Mouse (Mus musculus): Measurements from ENCODE around the gene Adgre1.
"Not testable (repeated sequence)": the region's sequence is repeated elsewhere in the genome, so short reads cannot be mapped to it uniquely, and the experiment has no call there.

Adgre1 gene

DNA sequence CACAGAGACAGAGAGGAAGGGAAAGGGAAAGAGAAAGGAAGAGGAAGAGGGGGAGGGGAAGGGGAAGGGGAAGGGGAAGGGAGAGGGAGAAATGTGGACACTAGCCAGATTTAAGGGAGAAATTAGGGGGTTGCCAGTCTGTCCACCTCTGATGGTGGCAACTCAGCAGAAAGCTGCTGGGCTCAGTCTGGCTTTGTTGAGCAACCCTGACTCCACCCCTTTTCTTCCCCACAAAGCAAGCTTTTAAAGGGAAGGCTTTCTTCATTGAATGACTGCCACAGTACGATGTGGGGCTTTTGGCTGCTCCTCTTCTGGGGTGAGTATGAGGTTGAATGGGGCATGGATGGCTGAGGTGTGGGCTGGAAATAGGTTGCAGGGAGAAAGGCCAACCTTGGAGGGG, at the start of gene Adgre1:
Gene Adgre1, plus strand, starts transcription at position 251 of the 400 bp plus-strand sequence.
- DNase-seq (ENCODE audit: low spot score in 2 of 2): no peak

DNA sequence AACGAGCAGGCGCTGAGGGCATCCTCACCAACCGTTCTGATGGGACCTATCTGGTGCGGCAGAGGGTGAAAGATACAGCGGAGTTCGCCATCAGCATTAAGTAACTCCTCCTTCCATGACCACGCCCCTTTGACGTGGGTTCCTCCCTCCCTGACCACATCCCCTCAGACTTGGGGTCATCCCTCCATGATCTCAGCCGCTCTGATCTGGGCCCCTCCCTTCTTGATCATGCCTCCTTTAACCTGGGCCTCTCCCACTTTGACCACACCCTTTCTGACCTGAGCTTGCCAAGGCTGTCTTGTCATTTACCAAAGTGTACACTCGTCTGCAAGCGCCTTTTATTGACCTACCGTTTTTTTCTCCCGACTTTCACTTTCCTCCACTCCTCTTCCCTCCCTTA, 46.7 kb upstream of the Adgre1 start:
- no peak for DNase-seq (ENCODE audit: low spot score in 2 of 2)

DNA sequence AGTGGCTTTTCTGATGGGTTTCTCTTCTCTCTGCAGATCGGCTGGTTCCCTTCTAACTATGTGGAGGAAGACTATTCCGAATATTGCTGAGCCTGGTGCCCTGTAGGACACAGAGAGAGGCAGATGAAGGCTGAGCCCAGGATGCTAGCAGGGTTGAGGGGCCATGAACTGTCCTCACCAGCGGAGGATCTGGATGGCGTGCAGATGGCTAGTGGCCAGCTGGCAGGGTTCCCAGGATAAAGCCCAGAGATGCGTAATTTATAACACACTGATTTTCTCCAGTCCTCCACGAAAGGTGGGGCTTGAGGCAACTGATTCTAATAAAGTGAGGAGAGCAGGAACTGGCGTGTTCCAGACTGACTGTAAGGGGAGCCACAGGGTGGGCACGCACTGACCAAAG, 30.9 kb upstream of the Adgre1 start:
- no peak for DNase-seq (ENCODE audit: low spot score in 2 of 2)

DNA sequence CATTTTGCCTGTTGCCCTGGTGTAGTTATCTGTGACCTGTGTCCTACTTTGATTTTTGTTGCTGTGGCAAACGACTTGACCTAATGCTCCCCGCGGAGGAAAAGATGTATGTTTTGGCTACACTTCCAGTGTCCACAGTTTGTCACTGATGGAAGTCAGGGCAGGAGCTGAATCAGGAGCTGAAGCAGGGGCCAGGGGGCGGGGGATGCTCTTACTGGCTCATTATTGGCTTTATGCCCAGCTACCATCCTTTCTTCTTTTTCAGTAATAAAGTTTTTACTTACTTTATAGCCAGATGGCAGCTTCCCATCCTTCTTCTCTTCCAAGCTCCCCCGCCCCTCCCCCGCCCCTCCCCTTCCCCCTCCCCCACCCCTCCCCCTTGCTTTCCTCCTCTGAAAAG, 29.5 kb upstream of the Adgre1 start:
- DNase-seq (ENCODE audit: low spot score in 2 of 2): no peak

DNA sequence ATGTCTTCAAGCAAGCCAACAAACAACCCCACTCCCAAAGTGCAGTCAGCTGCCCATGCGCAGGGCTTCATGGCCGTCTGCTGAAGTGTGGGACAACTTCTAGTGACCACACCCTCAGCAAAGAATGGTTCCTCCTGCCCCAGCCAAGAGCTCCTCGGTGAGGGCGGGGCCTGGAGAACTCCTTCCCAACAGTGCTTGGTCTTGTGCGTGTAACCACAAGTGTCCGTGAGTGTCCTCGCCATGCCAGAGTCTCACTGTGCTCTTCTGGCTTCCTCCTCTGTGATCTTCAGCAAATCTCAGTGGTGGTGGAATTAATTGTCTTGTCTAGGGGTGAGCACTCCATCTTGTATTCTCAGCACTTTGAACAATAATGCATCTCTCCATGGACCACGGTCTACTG, 27.5 kb upstream of the Adgre1 start:
- no peak for DNase-seq (ENCODE audit: low spot score in 2 of 2)

DNA sequence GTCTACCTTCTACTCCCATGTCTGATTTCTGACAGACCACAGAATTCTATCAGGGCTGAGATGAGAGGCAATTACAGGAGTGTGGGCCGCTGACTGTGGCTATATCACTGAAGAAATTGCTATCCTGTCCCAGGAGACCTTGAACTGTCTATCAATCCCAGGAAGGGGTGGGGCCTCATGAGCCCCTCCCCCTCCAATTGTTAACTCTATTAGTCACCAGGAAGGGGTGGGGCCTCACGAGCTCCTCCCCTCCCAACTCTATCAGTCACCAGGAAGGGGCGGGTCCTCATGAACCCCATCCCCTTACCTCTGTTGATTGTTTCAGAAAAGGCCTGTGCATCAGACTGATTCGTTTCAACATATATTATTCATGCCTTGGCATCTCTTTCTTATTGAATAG, 26.2 kb upstream of the Adgre1 start:
- DNase-seq (ENCODE audit: low spot score in 2 of 2): no peak

DNA sequence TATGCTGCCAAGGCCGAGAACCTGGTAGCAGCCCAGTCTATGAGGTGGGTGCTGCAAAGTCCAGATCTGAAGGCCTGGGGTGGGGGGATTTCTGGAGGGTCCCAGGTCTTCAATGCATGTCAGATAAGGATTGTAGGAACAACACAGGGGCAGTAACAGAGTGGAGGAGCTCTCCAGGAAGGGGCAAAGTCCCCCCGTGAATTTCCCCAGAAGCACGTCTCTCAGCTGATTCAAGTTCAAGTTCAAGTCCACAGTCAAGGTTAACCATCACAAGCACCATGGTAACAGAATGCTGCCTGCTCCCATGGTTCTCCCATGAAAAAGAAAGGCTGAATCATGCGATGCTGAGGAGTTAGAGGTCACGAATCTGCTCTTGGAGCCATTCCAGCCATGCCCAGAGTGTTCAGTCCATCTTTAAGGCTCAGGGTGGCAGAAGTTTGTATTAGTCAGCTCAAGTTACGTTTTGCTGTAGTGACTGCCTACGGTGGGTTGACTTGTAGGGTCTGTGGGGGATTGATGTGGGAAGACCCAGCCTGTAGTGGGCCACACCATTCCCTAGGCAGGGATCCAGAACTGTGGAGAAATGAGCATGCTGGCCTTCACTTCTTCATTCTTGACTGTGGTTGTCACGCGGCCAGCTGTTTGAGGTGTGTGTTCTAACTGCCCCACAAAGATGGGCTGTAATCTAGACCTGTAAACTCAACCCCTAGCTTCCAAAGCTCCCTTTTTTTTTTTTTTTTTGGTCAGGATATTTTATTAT, 24.3 kb upstream of the Adgre1 start:
- no peak for DNase-seq (ENCODE audit: low spot score in 2 of 2)

DNA sequence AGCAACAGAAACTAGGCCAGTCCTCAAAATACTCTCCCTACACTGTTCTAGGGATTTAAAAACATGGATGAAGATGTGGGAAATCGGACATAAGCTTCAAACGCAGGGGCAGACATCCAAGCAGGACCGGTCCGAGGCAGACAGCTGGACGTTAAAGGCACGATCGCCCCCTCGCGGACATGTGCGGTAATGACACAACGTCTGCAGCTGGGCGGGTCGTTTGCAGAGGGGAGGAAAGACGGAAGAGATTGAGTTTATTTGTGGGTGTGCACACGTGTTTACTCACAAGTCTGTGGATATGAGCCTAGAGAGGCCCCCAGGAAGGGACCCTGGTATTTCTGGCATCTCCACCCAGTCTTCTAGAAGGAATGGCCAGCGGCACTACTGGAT, 23.7 kb upstream of the Adgre1 start:
- peak; percentile 70 to 85 for DNase-seq (ENCODE audit: low spot score in 2 of 2)

DNA sequence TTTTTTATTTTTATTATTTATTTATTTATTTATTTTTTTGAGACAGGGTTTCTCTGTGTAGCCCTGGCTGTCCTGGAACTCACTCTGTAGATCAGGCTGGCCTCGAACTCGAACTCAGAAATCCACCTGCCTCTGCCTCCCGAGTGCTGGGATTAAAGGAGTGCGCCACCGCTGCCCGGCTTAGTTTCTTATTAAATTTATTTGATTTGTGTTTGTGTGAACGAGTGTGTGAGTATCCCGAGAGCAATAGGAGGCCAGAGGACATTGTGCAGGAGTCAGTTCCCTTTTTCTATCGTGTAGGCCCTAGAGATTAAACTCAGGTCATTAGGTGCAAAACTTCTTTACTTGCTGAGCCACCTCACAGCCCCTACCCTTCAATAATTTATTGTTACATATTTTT, 23.3 kb upstream of the Adgre1 start:
- not testable (repeated sequence) for DNase-seq (ENCODE audit: low spot score in 2 of 2)

DNA sequence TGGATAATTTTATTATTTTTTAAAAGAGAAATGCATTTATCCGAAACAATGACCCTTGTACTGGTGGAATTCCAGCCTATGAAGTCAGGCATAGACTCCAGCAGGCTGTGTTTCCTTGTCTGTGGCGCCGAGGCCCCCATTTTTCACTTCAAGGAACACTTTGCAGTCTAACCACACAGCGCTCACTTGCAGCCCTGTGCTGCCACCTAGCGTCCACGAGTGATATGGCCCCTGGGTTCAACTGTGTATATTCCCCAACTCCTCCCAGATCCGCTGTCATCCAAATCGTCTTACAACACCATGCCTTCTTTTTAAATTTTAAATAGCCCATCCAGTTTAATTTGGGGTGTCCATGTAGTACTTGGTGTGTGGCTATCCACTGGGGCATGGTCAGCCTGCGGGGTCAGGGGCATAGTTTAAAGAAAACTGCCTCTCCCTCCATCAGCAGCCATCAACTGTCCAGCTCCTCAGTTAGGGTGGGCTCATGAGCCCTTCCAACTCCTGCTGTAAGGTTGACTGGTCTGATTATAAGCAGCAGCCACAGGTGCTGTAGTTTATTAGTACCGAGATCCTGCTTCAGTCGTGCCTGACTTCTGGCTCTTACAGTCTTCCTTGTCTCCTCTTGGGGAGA, 22.7 kb upstream of the Adgre1 start:
- DNase-seq (ENCODE audit: low spot score in 2 of 2): peak; percentile 64 to 82

DNA sequence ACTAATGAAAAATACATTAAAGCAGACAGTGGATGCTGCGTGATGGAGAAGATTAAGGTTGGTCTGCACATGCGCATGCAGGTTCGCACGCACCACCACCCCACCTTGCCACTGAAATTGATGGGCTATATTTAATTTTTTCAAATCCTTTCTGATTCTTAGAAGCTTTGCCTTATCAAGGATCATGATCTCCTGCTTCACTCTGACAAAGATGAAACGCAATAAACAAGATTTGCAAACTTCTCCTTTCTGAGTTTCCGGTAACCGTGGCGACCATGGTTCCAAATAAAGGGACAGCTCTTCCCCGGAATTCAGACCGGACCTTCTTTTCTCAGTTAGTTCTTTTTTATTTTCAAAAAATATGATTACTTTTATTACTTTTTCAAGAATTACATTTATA, 20.5 kb upstream of the Adgre1 start:
- DNase-seq (ENCODE audit: low spot score in 2 of 2): no peak

DNA sequence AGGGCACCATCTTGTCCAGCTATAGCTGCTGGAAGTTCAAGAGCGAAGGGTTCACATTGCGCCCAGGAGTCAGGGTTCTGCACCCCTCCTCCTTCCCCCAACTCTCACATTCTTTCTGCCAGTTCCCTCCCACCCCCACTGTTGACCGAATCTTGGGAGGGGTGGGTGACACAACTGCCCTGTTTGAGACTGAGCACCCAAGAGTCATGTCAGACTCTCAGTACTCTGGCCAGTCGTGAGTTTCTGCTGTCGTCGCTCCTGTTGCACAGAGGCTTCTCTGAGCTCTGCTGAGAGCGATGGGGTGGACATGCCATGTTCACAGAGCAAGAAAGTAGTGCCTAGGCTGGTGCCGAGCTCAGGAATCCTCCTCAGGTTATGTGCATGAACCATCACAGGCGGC, 19.2 kb upstream of the Adgre1 start:
- DNase-seq (ENCODE audit: low spot score in 2 of 2): no peak

DNA sequence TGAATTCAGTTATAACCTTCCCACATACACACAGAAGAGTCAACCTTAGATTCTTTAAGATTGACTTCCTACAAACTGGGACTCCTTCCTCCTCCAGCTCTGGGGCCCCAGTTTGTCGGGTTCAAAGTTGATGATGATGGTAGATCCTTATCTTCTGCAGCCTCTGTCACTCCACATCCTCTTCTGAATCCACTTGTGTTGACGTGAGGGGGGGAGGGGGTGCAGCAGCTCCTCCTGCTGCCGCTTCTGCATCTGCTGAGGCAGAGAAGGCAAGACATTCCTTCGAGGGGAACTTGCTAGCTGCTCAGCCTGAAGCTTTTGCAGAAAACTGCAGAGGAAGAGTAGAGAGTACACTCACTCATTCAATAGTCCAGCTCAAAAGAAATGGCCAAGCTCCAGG, 16.9 kb upstream of the Adgre1 start:
- no peak for DNase-seq (ENCODE audit: low spot score in 2 of 2)

DNA sequence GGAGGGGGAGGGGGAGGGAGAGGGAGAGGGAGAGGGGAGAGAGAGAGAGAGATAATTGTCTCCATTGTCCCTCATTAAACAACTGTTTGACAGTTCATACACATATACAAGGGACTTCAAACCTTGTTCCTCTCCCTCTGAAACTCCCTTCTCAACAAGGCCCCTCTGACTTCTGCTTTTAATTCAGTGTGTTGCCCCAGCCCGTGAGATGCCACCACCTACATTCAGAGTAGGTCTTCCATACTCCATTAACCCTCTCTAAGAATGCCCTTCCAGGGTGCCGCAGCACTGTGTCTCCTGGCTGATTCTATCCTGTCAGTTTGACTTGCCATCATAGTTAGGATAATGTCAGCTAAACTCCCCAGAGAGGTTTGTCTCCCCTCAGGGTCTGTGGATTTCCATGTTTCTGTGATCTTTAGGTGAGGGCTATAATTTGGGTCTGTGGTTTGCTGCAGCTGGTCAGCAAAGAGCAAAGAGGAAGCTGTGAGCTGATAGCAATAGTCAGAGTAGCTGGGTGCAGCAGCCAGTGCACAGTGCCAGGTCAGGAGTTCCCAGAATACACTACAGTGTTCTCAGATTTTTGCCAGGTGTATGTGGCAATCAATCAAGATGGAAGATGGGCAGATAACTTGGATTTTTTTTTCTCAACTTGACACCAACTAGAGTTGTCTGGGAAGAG, 14.3 kb upstream of the Adgre1 start:
- DNase-seq (ENCODE audit: low spot score in 2 of 2): no peak

DNA sequence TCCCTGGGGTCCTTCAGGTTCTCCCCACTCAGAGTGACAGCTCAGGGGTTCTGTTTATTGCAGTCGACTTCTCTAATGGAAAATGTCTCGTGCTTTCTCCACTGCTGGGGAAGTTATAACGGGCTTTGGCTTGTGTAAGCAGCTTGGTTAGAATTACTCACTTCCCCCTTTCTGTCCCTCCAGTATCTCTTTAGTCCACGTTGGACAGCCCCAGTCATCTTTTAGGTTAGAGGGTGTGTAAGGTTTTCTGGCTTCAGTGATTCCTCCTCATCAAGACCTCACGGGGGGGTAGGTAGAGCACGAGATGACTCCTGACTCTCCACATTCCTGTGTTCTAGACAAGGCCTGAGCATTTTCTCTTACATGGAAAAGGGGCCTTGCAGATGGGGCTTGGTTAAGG, 11.5 kb upstream of the Adgre1 start:
- no peak for DNase-seq (ENCODE audit: low spot score in 2 of 2)

DNA sequence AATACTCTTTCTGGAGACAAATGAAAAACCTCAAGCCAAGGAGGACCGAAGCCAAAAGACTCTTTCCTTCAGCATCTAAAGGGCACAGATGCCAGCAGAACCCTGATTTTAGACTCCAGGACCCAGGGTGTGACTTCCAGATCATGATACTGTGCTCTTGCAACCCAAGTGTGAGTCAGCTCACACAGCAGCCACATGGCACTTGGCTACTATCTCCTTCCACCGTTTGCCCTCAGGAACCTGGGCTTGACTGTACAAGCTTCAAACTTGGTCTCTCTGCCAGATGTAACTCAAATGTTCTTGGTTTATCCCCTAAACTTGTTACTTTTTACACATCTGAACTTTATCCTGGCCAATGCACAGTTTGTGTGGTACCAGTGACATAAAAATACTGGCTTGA, 10.7 kb upstream of the Adgre1 start:
- DNase-seq (ENCODE audit: low spot score in 2 of 2): no peak

DNA sequence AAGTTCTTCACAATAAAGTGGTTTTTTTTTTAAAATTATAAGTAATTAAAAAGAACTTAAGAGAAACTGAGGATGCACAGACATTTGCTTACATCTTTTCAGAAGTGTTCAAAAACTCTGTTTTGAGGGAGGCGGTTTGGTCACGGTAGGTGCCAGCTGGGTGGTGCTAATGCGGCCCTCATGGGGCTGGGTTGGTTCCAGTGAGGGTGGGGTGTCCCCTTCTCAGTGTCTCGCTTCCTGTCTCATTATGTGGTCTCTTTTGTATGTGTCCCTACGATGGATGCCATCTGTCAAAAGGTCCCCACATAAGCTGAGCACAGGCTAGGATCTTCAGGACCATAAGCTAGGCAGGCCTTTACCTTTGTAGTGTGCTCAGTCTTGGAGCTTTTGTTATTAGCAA, 9.4 kb upstream of the Adgre1 start:
- DNase-seq (ENCODE audit: low spot score in 2 of 2): peak in 1 of 2 experiments; percentile 39

DNA sequence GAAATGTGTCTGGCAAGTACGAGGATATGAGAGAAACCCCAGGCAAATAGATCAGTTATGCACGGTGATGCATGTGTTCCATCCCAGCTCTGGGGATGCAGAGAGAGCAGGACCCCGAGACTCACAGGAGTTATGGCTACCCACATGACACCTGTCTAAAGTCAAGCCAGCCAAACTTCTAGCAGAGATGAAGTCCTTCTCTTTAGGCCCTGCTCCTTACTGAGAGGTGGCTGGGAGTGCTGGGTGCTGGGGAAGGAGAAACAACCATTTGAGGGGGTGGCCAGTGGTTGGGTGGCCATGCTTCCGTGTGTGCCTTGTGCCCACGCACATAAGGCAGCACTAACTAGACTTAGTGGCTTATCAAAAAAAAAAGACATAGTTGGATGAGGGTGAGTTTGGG, 8.3 kb upstream of the Adgre1 start:
- DNase-seq (ENCODE audit: low spot score in 2 of 2): no peak

DNA sequence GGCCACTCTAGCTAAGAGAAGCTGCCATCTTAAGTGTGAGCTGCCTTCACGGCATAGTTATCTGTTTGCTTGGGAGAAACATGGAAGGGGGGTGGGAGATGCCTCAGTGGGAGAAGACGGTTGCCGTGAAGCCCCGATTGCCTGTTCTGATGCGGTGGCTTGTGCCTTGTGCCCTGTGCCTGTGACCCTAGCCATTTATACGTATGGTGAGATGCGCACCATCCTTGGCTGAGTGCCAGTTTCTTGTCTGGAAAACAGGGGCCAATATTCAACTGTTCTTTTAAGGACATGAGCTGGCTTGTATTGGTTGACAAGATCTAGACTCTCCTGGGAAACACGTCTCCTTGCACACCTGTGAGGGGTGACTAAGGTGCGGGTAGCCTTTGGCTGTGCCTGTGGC, 7.4 kb upstream of the Adgre1 start:
- DNase-seq (ENCODE audit: low spot score in 2 of 2): no peak

DNA sequence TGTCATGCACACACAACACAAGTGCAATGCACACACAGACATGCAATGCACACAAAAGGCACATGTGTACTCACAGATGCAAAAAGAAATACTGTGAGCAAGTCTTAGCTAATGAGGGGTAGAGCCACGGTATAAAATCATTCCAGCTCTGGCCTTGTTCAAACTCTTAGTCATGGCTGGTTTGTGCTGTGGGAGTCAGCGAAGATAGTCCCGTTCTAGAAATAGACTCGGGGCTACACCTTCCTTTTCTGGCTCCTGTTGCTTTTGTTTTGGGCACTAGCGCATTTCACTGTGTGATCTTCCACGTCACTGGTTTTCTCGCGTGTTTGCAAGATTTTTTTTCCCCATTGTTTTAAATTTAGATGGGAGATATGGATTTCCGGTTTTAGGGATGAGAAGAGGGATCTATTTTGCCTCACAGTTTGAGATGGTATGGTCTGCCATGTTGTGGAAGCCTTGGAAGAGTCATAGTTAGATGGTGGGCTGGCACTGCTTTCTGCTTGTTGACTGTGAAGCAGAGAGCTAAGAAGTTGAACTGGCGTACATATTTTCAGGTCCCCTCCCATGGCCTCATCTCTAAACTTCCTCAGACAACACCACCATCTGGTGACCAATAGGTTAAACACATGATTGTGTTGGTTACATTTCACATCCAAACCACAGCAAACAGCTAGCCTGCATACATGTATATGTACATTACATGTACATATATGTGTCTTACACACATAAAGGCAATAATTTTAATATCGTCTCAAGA, 1.2 kb downstream of the Adgre1 start:
- DNase-seq (ENCODE audit: low spot score in 2 of 2): no peak
